Mouse (Mus musculus) urinary bladder, adult 18-20 months (tissue): ENCODE results near the gene Myo6.

Experiments
- DNase-seq, 2 experiments: peaks; one replicate each; pipeline ENCODE4 v3.0.0; 2022; ENCODE audit warnings: low spot score in 2 of 2, mixed read lengths in 2 of 2

The Myo6 gene

GRCm38 (mm10) chr9:80237184-80237799 is 72.5 kb downstream of the Myo6 start:
- no peak for DNase-seq

- DNase-seq: no peak
Observed at GRCm38 (mm10) chr9:80241719-80242118, 76.9 kb downstream of the Myo6 start.

GRCm38 (mm10) chr9:80252146-80252545 is 87.3 kb downstream of the Myo6 start:
- no peak for DNase-seq

GRCm38 (mm10) chr9:80253241-80253640 is 88.4 kb downstream of the Myo6 start:
- DNase-seq: no peak

- no peak for DNase-seq
Observed at GRCm38 (mm10) chr9:80256561-80256960, 91.7 kb downstream of the Myo6 start.

GRCm38 (mm10) chr9:80258396-80258795 is 93.6 kb downstream of the Myo6 start:
- DNase-seq: no peak

- no peak for DNase-seq
Observed at GRCm38 (mm10) chr9:80260905-80261304, 96.1 kb downstream of the Myo6 start.

- no peak for DNase-seq
Observed at GRCm38 (mm10) chr9:80262367-80263026, 97.7 kb downstream of the Myo6 start.

- DNase-seq: no peak
Observed at GRCm38 (mm10) chr9:80266086-80266485, 101.3 kb downstream of the Myo6 start.

GRCm38 (mm10) chr9:80266507-80266906 is 101.7 kb downstream of the Myo6 start:
- no peak for DNase-seq

GRCm38 (mm10) chr9:80269596-80269995 is 104.8 kb downstream of the Myo6 start:
- DNase-seq: no peak

GRCm38 (mm10) chr9:80272951-80273350 is 108.1 kb downstream of the Myo6 start:
- DNase-seq: no peak

- no peak for DNase-seq
Observed at GRCm38 (mm10) chr9:80275053-80275771, 110.4 kb downstream of the Myo6 start.

GRCm38 (mm10) chr9:80275772-80276134 is 110.9 kb downstream of the Myo6 start:
- no peak for DNase-seq

GRCm38 (mm10) chr9:80277157-80277556 is 112.3 kb downstream of the Myo6 start:
- no peak for DNase-seq

- DNase-seq: no peak
Observed at GRCm38 (mm10) chr9:80277770-80278169, 112.9 kb downstream of the Myo6 start.

GRCm38 (mm10) chr9:80280724-80281123 is 115.9 kb downstream of the Myo6 start:
- DNase-seq: no peak

GRCm38 (mm10) chr9:80282426-80282825 is 117.6 kb downstream of the Myo6 start:
- no peak for DNase-seq

- DNase-seq: no peak
Observed at GRCm38 (mm10) chr9:80284539-80285174, 119.8 kb downstream of the Myo6 start.

- no peak for DNase-seq
Observed at GRCm38 (mm10) chr9:80286845-80287244, 122.0 kb downstream of the Myo6 start.

- no peak for DNase-seq
Observed at GRCm38 (mm10) chr9:80293056-80293584, 128.3 kb downstream of the Myo6 start.

- no peak for DNase-seq
Observed at GRCm38 (mm10) chr9:80296086-80296485, 131.3 kb downstream of the Myo6 start.
